Mouse (Mus musculus) kidney, adult 2 months (tissue): ENCODE measurements around the gene Slc41a3. TPM values are rescaled to one million over a fixed set of nuclear protein-coding genes. Genes with fewer than 3 reads are reported as not detected.
A peak's percentile ranks its signal among the peaks of the same experiment; 100 is the strongest.

Experiments used
- DNase-seq: peaks from one replicate; pipeline ENCODE4 v3.0.0; 2021
- H3K27ac ChIP-seq: fragments of 200-500 bp; 2 replicates; pipeline ENCODE4 v1.5.1; 2012; ENCODE audit warnings: low read depth, low read length, control low read depth, inconsistent platforms; ENCODE audit not compliant: insufficient read depth
- H3K27me3 ChIP-seq: fragments of 200-500 bp; replicated peaks from 2 replicates; pipeline ENCODE4 v1.6.1; 2012; ENCODE audit warnings: mild to moderate bottlenecking, moderate library complexity, low read length, inconsistent platforms; ENCODE audit not compliant: control insufficient read depth, insufficient read depth
- H3K36me3 ChIP-seq: fragments of 200-500 bp; 2 replicates; pipeline ENCODE4 v1.6.1; 2012; ENCODE audit warnings: mild to moderate bottlenecking, moderate library complexity, low read length, inconsistent platforms; ENCODE audit not compliant: control insufficient read depth, insufficient read depth
- H3K4me1 ChIP-seq: fragments of 200-500 bp; 2 replicates; pipeline ENCODE4 v1.6.1; 2011; ENCODE audit warnings: low read length; ENCODE audit not compliant: control insufficient read depth, insufficient read depth
- H3K4me3 ChIP-seq: fragments of 200-500 bp; 2 replicates; pipeline ENCODE4 v1.5.1; 2011; ENCODE audit warnings: mild to moderate bottlenecking, low read depth, low read length, control low read depth; ENCODE audit not compliant: insufficient read depth
- CTCF ChIP-seq: fragments of 200-500 bp; conservative IDR thresholded peaks from 2 replicates; pipeline ENCODE4 v1.5.1; 2011; ENCODE audit warnings: low read depth, mild to moderate bottlenecking, control low read depth, low read length, moderate library complexity, mixed read lengths; ENCODE audit not compliant: insufficient read depth, insufficient read length
- POLR2A ChIP-seq: fragments of 200-500 bp; IDR thresholded peaks from one replicate; pipeline ENCODE4 v1.6.1; 2011; ENCODE audit warnings: low read depth, low read length, control low read depth
- WGBS: fragments of 180-500 bp; shearing (Covaris S2); methylation state at CpG from one replicate; pipeline ENCODE4 v1.1.7; 2018; 5-methylcytosine and 5-hydroxymethylcytosine counted together
- polyA plus RNA-seq: library from polyadenylated mRNA; depleted of rRNA; stranded (reverse); fragments of >200 nt; gene quantifications from 2 replicates; pipeline ENCODE4 v1.2.3, GENCODE M21; 2012; rRNA removed

The Slc41a3 gene
- 6.3 and 8.0 TPM in 2 replicates for polyA plus RNA-seq

- Histone ChIP-seq H3K4me3 (peak within 1 kb of the TSS; percentile 84), H3K36me3 (no peaks in the 10 kb centered on the region), H3K4me1 (peaks cover 5% of the 10 kb centered on the region), H3K27me3 (no peaks in the 10 kb centered on the region), H3K27ac (peak within 1 kb of the TSS; percentile 54; the same call in 1 of the 2 replicates)
- TF ChIP-seq POLR2A (no peak), CTCF (0 out of 2 replicates have a peak, but pooled peaks have one; percentile 2)
- DNase-seq: peak; percentile 96
- 2% methylated on average over 49 of the region's 49 CpGs for WGBS
These were observed at the start of gene Slc41a3 for GRCm38 (mm10) chr6:90604533-90605297. Slc41a3 (plus strand) TSS chr6:90604725.

- no peaks in the 10 kb centered on the region for H3K27me3 ChIP-seq
- H3K4me3 ChIP-seq: no peak overlapping the region
- peak; percentile 41 for DNase-seq
- H3K36me3 ChIP-seq: peaks cover 5% of the 10 kb centered on the region; the same call in 1 of the 2 replicates
- peak overlapping the region; percentile 54; the same call in 1 of the 2 replicates for H3K27ac ChIP-seq
- H3K4me1 ChIP-seq: peaks cover 26% of the 10 kb centered on the region
- TF ChIP-seq POLR2A (no peak), CTCF (no peak)
- WGBS: 32% methylated on average over 2 of the region's 2 CpGs
These were observed 47.9 kb upstream of the Slc41a3 start for GRCm38 (mm10) chr6:90556534-90557058.

- Histone ChIP-seq H3K27ac (0 out of 2 replicates have a peak overlapping the region, but pooled peaks have one; percentile 4), H3K4me1 (peaks cover 24% of the 10 kb centered on the region), H3K27me3 (no peaks in the 10 kb centered on the region), H3K36me3 (peaks cover 5% of the 10 kb centered on the region; the same call in 1 of the 2 replicates), H3K4me3 (no peak overlapping the region)
- TF ChIP-seq POLR2A (no peak), CTCF (no peak)
- WGBS: 86% methylated on average over 7 of the region's 7 CpGs
- no peak for DNase-seq
These were observed 47.4 kb upstream of the Slc41a3 start for GRCm38 (mm10) chr6:90557077-90557476.

- no peak for DNase-seq
- H3K27ac ChIP-seq: no peak overlapping the region
These were observed 46.5 kb upstream of the Slc41a3 start for GRCm38 (mm10) chr6:90557829-90558693.

GRCm38 (mm10) chr6:90560390-90561058, 44.0 kb upstream of the Slc41a3 start:
- peaks cover 12% of the 10 kb centered on the region for H3K4me1 ChIP-seq
- TF ChIP-seq CTCF: no peak
- H3K4me3 ChIP-seq: no peak overlapping the region
- no peaks in the 10 kb centered on the region for H3K27me3 ChIP-seq
- H3K36me3 ChIP-seq: peaks cover 5% of the 10 kb centered on the region; the same call in 1 of the 2 replicates
- no peak overlapping the region for H3K27ac ChIP-seq
- no peak for DNase-seq
- 74% methylated on average over 3 of the region's 3 CpGs for WGBS

More at GRCm38 (mm10) chr6:90557829-90558693, 46.5 kb upstream of the Slc41a3 start:
- no peak overlapping the region for H3K4me3 ChIP-seq
- 81% methylated on average over 6 of the region's 6 CpGs for WGBS
- no peak for TF ChIP-seq CTCF
- TF ChIP-seq POLR2A: no peak
- no peaks in the 10 kb centered on the region for H3K27me3 ChIP-seq
- H3K36me3 ChIP-seq: peaks cover 5% of the 10 kb centered on the region; the same call in 1 of the 2 replicates
- peaks cover 21% of the 10 kb centered on the region for H3K4me1 ChIP-seq

GRCm38 (mm10) chr6:90561234-90561781, 43.2 kb upstream of the Slc41a3 start:
- peak; percentile 27; the same call in 1 of the 2 replicates for TF ChIP-seq CTCF
- TF ChIP-seq POLR2A: no peak
- Histone ChIP-seq H3K27ac (no peak overlapping the region), H3K4me3 (no peak overlapping the region), H3K27me3 (no peaks in the 10 kb centered on the region), H3K36me3 (peaks cover 5% of the 10 kb centered on the region; the same call in 1 of the 2 replicates), H3K4me1 (peaks cover 9% of the 10 kb centered on the region)
- 44% methylated on average over 2 of the region's 2 CpGs for WGBS
- peak; percentile 33 for DNase-seq
